Mouse (Mus musculus) left cerebral cortex, postnatal 10 days (tissue): ENCODE results near the gene Acads. TPM values are rescaled to one million over a fixed set of nuclear protein-coding genes. Genes with fewer than 3 reads are reported as not detected.
"Not testable (repeated sequence)": the region's sequence is repeated elsewhere in the genome, so short reads cannot be mapped to it uniquely, and the experiment has no call there.

Experiments used
- DNase-seq, 2 experiments: peaks; one replicate each; pipeline ENCODE4 v3.0.0; 2021 to 2022; ENCODE audit warnings: low spot score in 2 of 2, mixed read lengths in 1 of 2; ENCODE audit errors: extremely low spot score in 1 of 2
- intact Hi-C: fragments of 180-260 bp; cut with DNase I; formaldehyde crosslinking; loops from one replicate; pipeline ENCODE4 v1.15.1; 2025
- total RNA-seq, 2 experiments: library from RNA; stranded (reverse); gene quantifications; 2 replicates each; pipeline ENCODE4 v1.2.3; 2021

Acads gene
- 1 to 10 TPM; 4.9 to 5.8 TPM for total RNA-seq

GRCm38 (mm10) chr5:115118961-115119570 is at the start of gene Acads:
Gene Acads, minus strand, starts transcription at chr5:115119346.
- intact Hi-C loops, result no loop called here
- DNase-seq, result peak; percentile 28 to 82

- intact Hi-C loops, result no loop called here
- peak in 1 of 2 experiments; percentile 38 for DNase-seq
These were observed 48.2 kb upstream of the Acads start for GRCm38 (mm10) chr5:115167396-115167795.

DNA sequence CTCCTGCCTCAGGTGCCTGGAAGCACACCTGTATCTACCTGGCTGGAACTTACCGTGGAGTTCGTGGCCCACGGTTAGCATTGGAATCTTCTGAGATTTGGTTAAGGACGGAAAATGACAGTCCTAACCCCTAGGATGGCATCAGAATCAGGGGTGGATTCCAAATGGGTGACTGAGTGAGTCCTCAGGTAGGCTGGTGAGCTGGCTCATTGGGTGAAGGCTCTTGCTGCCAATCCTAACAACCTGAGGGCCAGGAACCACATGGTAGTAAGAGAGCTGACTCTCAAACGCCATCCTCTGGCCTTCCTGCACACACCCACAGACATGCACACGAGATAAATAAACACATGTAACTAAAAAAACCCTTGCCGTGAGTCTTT is 47.7 kb upstream of the Acads start:
- no peak for DNase-seq
- intact Hi-C loops, result no loop called here

DNA sequence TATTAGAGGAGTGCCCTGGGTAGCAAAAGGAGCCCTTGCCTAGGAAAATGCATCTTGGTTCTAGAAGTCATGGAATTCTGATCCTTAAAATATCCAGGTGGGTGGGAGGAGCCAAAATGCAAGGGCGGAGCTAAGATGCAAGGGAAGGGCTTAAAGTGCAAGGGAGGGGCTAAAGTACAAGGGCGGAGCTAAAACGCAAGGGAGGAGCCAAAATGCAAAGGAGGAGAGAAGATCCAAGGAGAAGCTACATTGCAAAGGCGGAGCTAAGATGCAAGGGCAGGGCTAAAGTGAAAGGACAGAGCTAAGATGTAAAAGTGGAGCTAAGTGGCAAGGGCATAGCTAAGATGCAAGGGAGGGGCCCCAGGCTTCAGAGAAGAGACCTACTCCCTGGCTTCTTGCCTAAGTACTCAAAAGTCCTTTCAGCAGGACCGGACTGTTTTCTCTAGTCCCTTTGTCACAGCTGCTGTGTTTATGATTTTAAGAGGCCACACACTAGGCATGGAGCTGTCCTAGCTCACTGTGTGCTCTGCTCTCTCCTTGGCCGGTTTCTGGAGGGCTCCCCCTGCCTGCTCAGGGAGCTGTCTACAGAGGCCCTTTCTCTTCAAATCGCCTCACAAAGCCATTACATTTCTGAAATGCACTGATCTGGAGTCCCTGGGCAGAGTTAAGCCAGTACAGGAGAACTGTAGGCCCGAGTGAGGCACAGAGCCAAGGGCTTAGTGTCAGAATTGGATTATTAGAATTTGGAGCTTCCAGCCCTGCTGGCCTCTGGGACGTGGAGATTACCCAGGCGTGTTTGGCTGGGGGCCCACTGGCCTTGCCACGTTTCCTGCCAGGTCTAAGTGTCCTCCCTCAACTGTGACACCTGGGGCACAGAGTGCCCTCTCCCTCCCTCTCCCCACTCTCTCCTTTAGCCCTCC is 47.0 kb upstream of the Acads start:
- intact Hi-C loops, result no loop called here

GRCm38 (mm10) chr5:115165351-115165750 is 46.2 kb upstream of the Acads start:
- no peak for DNase-seq

More for the DNA sequence above, 47.0 kb upstream of the Acads start:
- DNase-seq, result peak in 1 of 2 experiments; percentile 28

GRCm38 (mm10) chr5:115164446-115164845 is 45.3 kb upstream of the Acads start:
- not testable (repeated sequence) for DNase-seq
- intact Hi-C loops, result loop anchor here (5.0 kb wide), 1 partner anchor 37 kb away; no protein-coding TSS in a partner anchor

More at GRCm38 (mm10) chr5:115165351-115165750, 46.2 kb upstream of the Acads start:
- intact Hi-C loops, result no loop called here

DNA sequence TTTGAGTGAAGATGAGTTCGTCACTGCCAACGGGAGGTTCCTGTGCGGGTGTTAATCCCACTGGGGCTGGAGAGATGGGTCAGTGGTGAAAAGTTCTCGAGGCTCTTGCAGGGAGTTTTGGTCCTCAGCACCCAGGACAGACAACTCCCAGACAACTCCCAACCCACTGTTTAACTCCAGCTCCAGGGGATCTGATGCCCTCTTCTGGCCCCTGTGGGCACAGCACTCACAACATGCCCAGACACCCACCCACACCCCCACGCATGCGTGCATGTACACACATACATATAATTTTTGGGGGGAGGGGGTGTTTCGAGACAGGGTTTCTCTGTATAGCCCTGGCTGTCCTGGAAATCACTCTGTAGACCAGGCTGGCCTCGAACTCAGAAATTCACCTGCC is 44.4 kb upstream of the Acads start:
- DNase-seq, result peak in 1 of 2 experiments; percentile 70
- intact Hi-C loops, result loop anchor here (5.0 kb wide), 1 partner anchor 36 kb away; no protein-coding TSS in a partner anchor

DNA sequence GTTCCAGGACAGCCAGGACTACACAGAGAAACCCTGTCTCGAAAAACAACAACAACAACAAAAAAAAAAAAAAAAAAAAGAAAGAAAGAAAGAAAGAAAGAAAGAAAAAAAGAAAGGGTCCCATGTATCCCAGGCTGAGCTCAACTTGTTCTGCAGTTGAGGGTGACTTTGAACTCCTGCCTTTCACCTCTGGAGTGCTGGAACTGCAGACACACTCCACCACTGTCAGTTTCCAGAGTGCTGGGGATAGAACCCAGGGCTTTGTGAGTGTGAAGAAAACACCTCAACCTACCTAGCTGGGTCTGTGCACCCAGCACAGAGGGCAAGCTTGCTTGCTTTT is 42.8 kb upstream of the Acads start:
- intact Hi-C loops, result loop anchor here (5.0 kb wide), 1 partner anchor 35 kb away; no protein-coding TSS in a partner anchor
- not testable (repeated sequence) for DNase-seq

- intact Hi-C loops, result loop anchor here (5.0 kb wide), 1 partner anchor 34 kb away; no protein-coding TSS in a partner anchor
- no peak for DNase-seq
These were observed 42.2 kb upstream of the Acads start for GRCm38 (mm10) chr5:115161064-115161939.

- intact Hi-C loops, result loop anchor here (5.0 kb wide), 1 partner anchor 33 kb away; no protein-coding TSS in a partner anchor
- no peak for DNase-seq
These were observed 41.5 kb upstream of the Acads start for GRCm38 (mm10) chr5:115160655-115161054.

- no peak for DNase-seq
- intact Hi-C loops, result no loop called here
These were observed 40.0 kb upstream of the Acads start for GRCm38 (mm10) chr5:115159165-115159564.

DNA sequence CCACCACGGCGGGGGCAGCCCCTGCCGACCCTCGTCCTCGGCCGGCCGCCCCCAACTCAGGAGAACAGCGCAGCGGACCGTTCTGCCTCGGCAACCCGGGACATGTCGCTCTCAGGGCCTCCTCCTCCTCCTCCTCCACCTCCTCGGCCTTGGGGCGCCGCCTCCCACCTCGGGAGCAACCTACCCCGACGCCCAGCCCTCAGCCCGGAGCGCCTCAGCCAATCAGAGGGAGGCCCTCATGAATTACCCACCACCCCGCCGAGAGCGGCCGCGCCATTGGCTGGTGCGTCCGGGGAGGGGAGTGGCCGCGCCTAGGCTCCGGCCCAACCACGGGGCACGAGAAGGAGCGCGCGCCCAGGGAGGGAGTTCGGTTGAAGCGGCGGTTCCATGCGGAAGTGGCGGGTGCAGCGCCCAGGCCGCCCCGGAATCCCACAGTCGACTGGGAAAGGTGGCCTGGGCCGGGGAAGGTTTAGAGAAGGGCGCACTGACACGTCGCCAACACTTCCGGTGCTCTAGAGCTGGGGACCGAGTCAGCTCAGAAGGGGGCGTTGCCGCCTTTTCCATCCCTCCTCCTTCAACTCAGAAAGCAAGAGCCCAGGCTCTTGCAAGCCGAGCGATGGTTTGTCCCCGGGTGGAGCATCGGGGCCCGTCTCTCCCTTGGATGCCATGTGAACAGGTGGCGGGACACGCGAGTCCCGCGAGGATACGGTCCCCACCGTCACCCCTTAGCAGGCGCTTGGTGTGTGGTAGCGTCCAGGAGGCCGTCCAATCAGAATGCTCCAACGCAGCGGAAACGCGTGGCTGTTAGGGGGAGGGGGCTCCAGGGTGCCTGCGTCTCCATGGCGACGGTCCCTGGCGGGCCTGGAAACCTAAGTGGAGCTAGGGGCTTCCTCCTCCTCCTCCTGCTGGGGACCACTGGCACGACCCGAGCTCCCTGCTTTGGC is 39.2 kb upstream of the Acads start, which contains the start of gene Mlec:
TSS of gene Mlec (minus strand) at position 140 of the 944 bp plus-strand sequence.
- peak; percentile 98 to 99 for DNase-seq
- intact Hi-C loops, result no loop called here

GRCm38 (mm10) chr5:115156933-115157589 is 37.9 kb upstream of the Acads start:
- intact Hi-C loops, result no loop called here
- no peak for DNase-seq

DNA sequence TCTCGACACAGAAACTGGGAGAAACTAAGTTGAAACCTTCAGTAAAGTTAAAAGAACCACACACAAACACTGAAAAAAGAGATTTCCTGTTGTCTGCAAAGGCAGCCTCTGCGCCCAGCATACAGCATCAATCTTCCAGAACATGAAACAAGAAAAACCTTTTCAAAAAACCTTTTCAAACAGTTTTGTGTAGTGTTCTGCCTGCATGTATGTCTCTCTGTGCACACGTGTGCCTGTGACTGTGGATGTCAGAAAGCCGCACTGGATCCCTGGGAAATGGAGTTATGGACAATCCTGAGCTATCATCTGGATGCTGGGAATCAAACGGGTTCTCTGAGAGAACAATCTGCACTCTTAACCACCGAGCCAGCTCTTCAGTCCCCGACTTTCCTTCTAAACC is 37.3 kb upstream of the Acads start:
- intact Hi-C loops, result no loop called here
- no peak for DNase-seq

DNA sequence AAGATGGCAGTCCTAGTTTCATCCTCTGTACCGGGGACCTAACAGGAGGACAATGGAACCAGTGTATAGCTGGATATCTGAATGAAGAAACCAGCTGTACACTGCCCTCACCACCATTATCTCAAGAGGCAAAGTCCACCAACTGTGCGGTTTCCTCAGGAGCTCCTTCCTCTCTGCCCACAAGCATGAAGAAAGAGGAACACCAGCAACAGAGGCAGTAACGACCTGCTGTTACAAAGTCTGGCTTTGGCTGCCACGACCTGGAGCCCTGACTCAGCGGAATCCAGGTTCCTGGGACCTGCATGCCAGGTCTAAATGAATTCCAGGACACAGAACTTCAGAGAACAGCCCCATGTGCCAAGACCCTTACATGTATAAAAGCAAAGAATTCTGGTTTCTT is 36.7 kb upstream of the Acads start:
- intact Hi-C loops, result no loop called here
- DNase-seq, result no peak

GRCm38 (mm10) chr5:115155156-115155631 is 36.0 kb upstream of the Acads start:
- intact Hi-C loops, result no loop called here
- DNase-seq, result no peak
